Comparison of ENCODE assay signal across 26 mouse cellular contexts in genomic region chr9:42693024-42693423, GRCm38 (mm10).
A peak's percentile ranks its signal among the peaks of the same experiment; 100 is the strongest.
DNase-seq lines count a peak whose midpoint lies in the region; ATAC-seq lines count a peak whose summit lies in the region.
"Had no signal": no experiment of that assay in that cellular context is flagged by ENCODE, and none has a peak within 500 bp of the region (broad histone marks: within the 10 kb centered on the region; RNA-seq: fewer than 3 reads in every experiment).

No protein-coding gene starts in this region.

- no peak overlapping the region for H3K4me2 ChIP-seq in hindbrain, embryonic 12.5 days (replicated peaks)
- H3K4me2 ChIP-seq in embryonic facial prominence, embryonic 15.5 days (replicated peaks), result no peak overlapping the region
- H3K4me2 ChIP-seq: heart, embryonic 13.5 days; intestine, embryonic 15.5 days; limb, embryonic 13.5 days; liver, embryonic 11.5 days; lung, embryonic 15.5 days; stomach, embryonic 15.5 days had no signal

- H3K4me1 ChIP-seq in hindbrain, embryonic 10.5 days (replicated peaks), result peaks cover 13% of the 10 kb centered on the region; the same call in 1 of the 2 replicates
- H3K4me1 ChIP-seq in hindbrain, embryonic 12.5 days, result peaks cover 4% of the 10 kb centered on the region; the same call in 1 of the 2 replicates
- no peaks in the 10 kb centered on the region for H3K4me1 ChIP-seq in embryonic facial prominence, embryonic 15.5 days
- H3K4me1 ChIP-seq: forebrain, embryonic 10.5 days; heart, embryonic 13.5 days; limb, embryonic 13.5 days; lung, embryonic 15.5 days; stomach, embryonic 15.5 days had no signal

- no peak overlapping the region for H3K9ac ChIP-seq in hindbrain, embryonic 12.5 days
- H3K9ac ChIP-seq in embryonic facial prominence, embryonic 15.5 days, result no peak overlapping the region
- H3K9ac ChIP-seq: heart, embryonic 13.5 days; intestine, embryonic 15.5 days; limb, embryonic 13.5 days; lung, embryonic 15.5 days; stomach, embryonic 15.5 days had no signal

- no peaks in the 10 kb centered on the region for H3K27me3 ChIP-seq in hindbrain, embryonic 10.5 days (ENCODE audit: insufficient read depth, poor library complexity, severe bottlenecking)
- H3K27me3 ChIP-seq in hindbrain, embryonic 12.5 days, result no peaks in the 10 kb centered on the region
- no peaks in the 10 kb centered on the region for H3K27me3 ChIP-seq in embryonic facial prominence, embryonic 15.5 days
- H3K27me3 ChIP-seq: intestine, embryonic 15.5 days; limb, embryonic 13.5 days; lung, embryonic 15.5 days; stomach, embryonic 15.5 days had no signal

- intact Hi-C loops in left cerebral cortex, postnatal 4 days (cut with DNase I), result no loop called here

- peak overlapping the region; percentile 16; the same call in 1 of the 2 replicates for H3K27ac ChIP-seq in hindbrain, embryonic 10.5 days
- H3K27ac ChIP-seq in hindbrain, embryonic 12.5 days, result no peak overlapping the region
- no peak overlapping the region for H3K27ac ChIP-seq in embryonic facial prominence, embryonic 15.5 days (replicated peaks)
- H3K27ac ChIP-seq: forebrain, embryonic 10.5 days; heart, embryonic 13.5 days; intestine, embryonic 15.5 days; left cerebral cortex, adult 2 months; limb, embryonic 13.5 days; lung, embryonic 15.5 days; midbrain, embryonic 10.5 days; stomach, embryonic 15.5 days had no signal

- no peak for ATAC-seq in hindbrain, embryonic 12.5 days (ENCODE audit: low FRiP score)
- peak; percentile 51 for ATAC-seq in embryonic facial prominence, embryonic 15.5 days (ENCODE audit: insufficient number of reproducible peaks, low FRiP score, low TSS enrichment, low read depth)
- ATAC-seq: forebrain, embryonic 16.5 days; intestine, embryonic 15.5 days had no signal

- DNase-seq in hindbrain, embryonic 10.5 days (ENCODE audit: low spot score), result no peak
- peak; percentile 45 for DNase-seq in left cerebral cortex, postnatal 4 days
- no peak for DNase-seq in left cerebral cortex, adult 18-20 months (ENCODE audit: low spot score in 2 of 2)
- peak; percentile 39 for DNase-seq in brain, adult 2 months (ENCODE audit: low read depth, low spot score)
- DNase-seq in embryo, embryonic 10 days (ENCODE audit: low spot score), result no peak
- DNase-seq: adrenal gland, adult 8-10 months; B cell, adult 2 months; cerebellum, adult 8-10 months; heart, postnatal 10 days; kidney, adult 2 months; kidney, postnatal 36 days; right cerebral cortex, postnatal 25 days; thymus, adult 18-20 months; thymus, postnatal 25 days had no signal

- 80% methylated on average over 8 of the region's 8 CpGs for WGBS in hindbrain, embryonic 10.5 days
- 76% methylated on average over 8 of the region's 8 CpGs for WGBS in hindbrain, embryonic 12.5 days
- WGBS in embryonic facial prominence, embryonic 15.5 days, result 74% methylated on average over 8 of the region's 8 CpGs

- H3K36me3 ChIP-seq in hindbrain, embryonic 10.5 days, result no peaks in the 10 kb centered on the region
- no peaks in the 10 kb centered on the region for H3K36me3 ChIP-seq in hindbrain, embryonic 12.5 days
- H3K36me3 ChIP-seq in embryonic facial prominence, embryonic 15.5 days, result no peaks in the 10 kb centered on the region
- H3K36me3 ChIP-seq: forebrain, embryonic 10.5 days; heart, embryonic 13.5 days; intestine, embryonic 15.5 days; limb, embryonic 13.5 days; lung, embryonic 15.5 days; midbrain, embryonic 10.5 days; stomach, embryonic 15.5 days had no signal

- no peak overlapping the region for H3K4me3 ChIP-seq in hindbrain, embryonic 10.5 days
- H3K4me3 ChIP-seq in hindbrain, embryonic 12.5 days, result no peak overlapping the region
- no peak overlapping the region for H3K4me3 ChIP-seq in embryonic facial prominence, embryonic 15.5 days (replicated peaks)
- H3K4me3 ChIP-seq: forebrain, embryonic 10.5 days; heart, embryonic 13.5 days; intestine, embryonic 15.5 days; left cerebral cortex, adult 2 months; limb, embryonic 13.5 days; lung, embryonic 15.5 days; midbrain, embryonic 10.5 days; stomach, embryonic 15.5 days had no signal

- peaks cover 8% of the 10 kb centered on the region; the same call in 1 of the 2 replicates for H3K9me3 ChIP-seq in hindbrain, embryonic 10.5 days
- H3K9me3 ChIP-seq in hindbrain, embryonic 12.5 days (replicated peaks), result 0 out of 2 replicates have a peak, but pooled peaks cover 4% of the 10 kb centered on the region
- H3K9me3 ChIP-seq in embryonic facial prominence, embryonic 15.5 days (replicated peaks), result no peaks in the 10 kb centered on the region
- H3K9me3 ChIP-seq: heart, embryonic 13.5 days; intestine, embryonic 15.5 days; limb, embryonic 13.5 days; lung, embryonic 15.5 days; stomach, embryonic 15.5 days had no signal

Comparison
In these comparisons a context has a peak if more than half of its experiments do, and no peak if none do; other contexts are left out.
1. DNase-seq: peak in left cerebral cortex, postnatal 4 days (single experiment) and brain, adult 2 months (single experiment); none in hindbrain, embryonic 10.5 days (single experiment), left cerebral cortex, adult 18-20 months (0 of 2) and embryo, embryonic 10 days (single experiment).